Mouse (Mus musculus): ENCODE results near the gene Ttc7. TPM values are rescaled to one million over a fixed set of nuclear protein-coding genes. Genes with fewer than 3 reads are reported as not detected.

The Ttc7 gene
- polyA plus RNA-seq, 1 experiment = 88.6 TPM

DNA sequence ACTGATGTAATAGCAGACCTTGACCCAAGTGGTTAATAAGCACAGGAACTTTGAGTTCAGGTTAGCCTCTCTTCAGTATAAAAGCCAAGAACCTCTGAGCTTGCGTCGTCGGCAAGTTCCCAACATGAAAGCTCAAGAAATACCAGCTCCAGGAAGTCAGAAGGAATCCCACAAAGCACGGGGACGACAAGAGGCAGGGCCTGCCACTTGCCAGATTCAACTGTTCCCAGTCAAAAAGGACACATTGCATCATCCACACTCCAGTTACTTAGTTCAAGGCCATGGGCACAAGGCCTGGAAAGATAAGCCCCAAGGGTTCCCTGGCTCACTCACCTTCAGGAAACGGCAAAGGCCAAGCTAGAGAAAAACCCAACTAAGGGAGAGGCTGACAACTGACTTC lies 19.3 kb upstream of the Ttc7 start:
- 63% methylated on average over 6 of the region's 6 CpGs for whole genome bisulfite sequencing
- Histone ChIP-seq H3K4me3 (ENCODE audit: extremely low read depth, insufficient read depth, insufficient read length) (no peak overlapping the region), H3K27ac (ENCODE audit: insufficient read depth, low read length) (no peak overlapping the region), H3K4me1 (ENCODE audit: control insufficient read depth, insufficient read depth, insufficient read length) (peaks cover 5% of the 10 kb centered on the region; the same call in 1 of the 2 replicates), H3K36me3 (ENCODE audit: control insufficient read depth, insufficient read depth, low read length) (peaks cover 3% of the 10 kb centered on the region; the same call in 1 of the 2 replicates), H3K27me3 (ENCODE audit: control insufficient read depth, insufficient read depth, low read length) (no peaks in the 10 kb centered on the region)
- TF ChIP-seq POLR2A (IDR thresholded peaks at IDR 0.05; ENCODE audit: low read depth, low read length) (no peak), CTCF (IDR thresholded peaks at IDR 0.05; ENCODE audit: extremely low read depth, insufficient read depth, insufficient read length, insufficient replicate concordance) (no peak)
- DNase-seq (ENCODE audit: low read depth in 1 of 2, low spot score in 2 of 2) = no peak

DNA sequence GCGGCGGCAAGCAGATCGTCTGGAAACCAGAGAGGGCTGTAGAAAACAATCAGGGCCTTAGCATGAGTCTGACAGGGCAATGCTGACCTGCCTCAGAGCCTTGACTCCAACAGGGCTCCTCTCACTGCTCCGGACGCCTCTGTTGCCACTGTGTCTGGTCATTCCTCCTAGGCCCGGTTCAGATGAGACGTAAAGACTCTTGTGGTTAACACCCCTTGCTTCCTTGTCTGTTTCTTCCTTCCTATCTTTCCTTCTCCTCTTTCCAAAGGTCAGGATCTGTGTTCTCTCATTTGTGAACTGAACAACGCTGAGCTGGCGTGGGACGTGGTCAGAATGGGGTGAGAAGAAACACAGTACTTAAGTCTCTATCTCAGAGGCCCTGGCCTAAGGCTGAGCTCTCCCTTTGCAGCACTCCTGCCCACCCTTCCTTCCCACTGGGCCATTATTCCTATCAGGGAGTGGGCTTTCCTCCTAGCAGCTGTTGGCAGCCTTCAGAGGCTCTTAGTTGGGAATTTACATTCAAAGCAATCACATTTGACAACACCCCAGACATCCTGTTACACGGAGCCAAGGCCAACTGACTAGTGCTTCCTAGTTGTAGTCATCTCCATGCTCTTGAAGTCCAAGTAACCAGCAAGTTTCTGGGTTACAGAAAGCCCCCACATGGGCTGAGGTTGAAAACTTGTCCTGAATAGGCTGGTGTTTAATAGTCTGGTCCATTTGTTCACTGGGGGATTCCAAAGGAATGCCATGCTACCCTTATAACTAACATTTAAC lies 18.4 kb upstream of the Ttc7 start:
- H3K4me3 ChIP-seq (ENCODE audit: extremely low read depth, insufficient read depth, insufficient read length) = no peak overlapping the region
- no peak for DNase-seq (ENCODE audit: low read depth in 1 of 2, low spot score in 2 of 2)
- H3K36me3 ChIP-seq (ENCODE audit: control insufficient read depth, insufficient read depth, low read length) = no peaks in the 10 kb centered on the region
- H3K4me1 ChIP-seq (ENCODE audit: control insufficient read depth, insufficient read depth, insufficient read length) = peaks cover 5% of the 10 kb centered on the region; the same call in 1 of the 2 replicates
- H3K27ac ChIP-seq (ENCODE audit: insufficient read depth, low read length) = peak overlapping the region; percentile 32
- H3K27me3 ChIP-seq (ENCODE audit: control insufficient read depth, insufficient read depth, low read length) = no peaks in the 10 kb centered on the region
- 72% methylated on average over 11 of the region's 11 CpGs for WGBS
- TF ChIP-seq POLR2A (IDR thresholded peaks at IDR 0.05; ENCODE audit: low read depth, low read length) (no peak), CTCF (IDR thresholded peaks at IDR 0.05; ENCODE audit: extremely low read depth, insufficient read depth, insufficient read length, insufficient replicate concordance) (no peak)

DNA sequence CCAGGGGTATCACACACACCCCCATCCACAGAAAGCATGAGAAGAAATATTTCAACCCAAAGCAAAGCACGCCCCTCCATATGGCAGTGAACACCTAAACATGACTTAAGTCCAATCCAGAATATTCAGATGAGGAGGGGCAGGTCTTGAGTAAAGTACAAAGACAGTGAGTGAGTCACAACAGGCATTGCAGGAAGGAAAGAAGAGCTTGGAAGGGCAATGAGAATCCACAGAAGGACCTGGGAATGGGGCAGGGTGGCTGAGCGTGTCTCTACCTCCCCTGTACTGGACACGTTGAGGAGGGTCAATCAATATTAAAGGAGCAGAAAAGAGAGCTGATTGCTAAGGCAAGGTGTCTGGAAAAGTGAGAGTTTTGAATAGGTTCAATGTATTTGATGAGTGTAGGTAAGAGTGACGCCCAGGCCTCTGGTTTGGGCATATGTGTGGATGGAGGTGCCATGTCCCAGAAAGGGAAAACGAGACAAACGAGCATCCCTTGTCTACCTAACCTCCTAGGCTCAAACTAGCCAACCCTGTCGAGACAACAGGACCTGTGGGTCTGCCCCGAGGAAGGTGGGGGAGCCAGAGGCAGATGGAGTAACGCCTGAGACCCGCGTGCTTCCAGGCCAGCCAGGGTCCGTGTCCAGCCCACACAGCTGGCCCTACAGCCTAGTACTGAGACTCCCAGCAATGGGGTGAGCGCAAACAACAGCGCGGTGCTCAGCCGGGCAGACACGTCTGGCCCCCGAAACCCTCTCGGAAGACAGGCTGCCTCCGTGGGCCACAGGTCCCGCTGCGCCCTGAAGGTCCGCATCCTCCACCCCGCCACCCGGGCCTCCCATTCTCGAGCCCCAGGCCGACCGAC lies 17.5 kb upstream of the Ttc7 start:
- peak overlapping the region; percentile 79 for H3K4me3 ChIP-seq (ENCODE audit: extremely low read depth, insufficient read depth, insufficient read length)
- peak overlapping the region; percentile 59 for H3K27ac ChIP-seq (ENCODE audit: insufficient read depth, low read length)
- H3K27me3 ChIP-seq (ENCODE audit: control insufficient read depth, insufficient read depth, low read length) = no peaks in the 10 kb centered on the region
- no peak for DNase-seq (ENCODE audit: low read depth in 1 of 2, low spot score in 2 of 2)
- H3K36me3 ChIP-seq (ENCODE audit: control insufficient read depth, insufficient read depth, low read length) = no peaks in the 10 kb centered on the region
- 6% methylated on average over 28 of the region's 28 CpGs for WGBS
- H3K4me1 ChIP-seq (ENCODE audit: control insufficient read depth, insufficient read depth, insufficient read length) = peaks cover 5% of the 10 kb centered on the region; the same call in 1 of the 2 replicates
- no peak for TF ChIP-seq POLR2A (IDR thresholded peaks at IDR 0.05; ENCODE audit: low read depth, low read length)
- no peak for TF ChIP-seq CTCF (IDR thresholded peaks at IDR 0.05; ENCODE audit: extremely low read depth, insufficient read depth, insufficient read length, insufficient replicate concordance)

DNA sequence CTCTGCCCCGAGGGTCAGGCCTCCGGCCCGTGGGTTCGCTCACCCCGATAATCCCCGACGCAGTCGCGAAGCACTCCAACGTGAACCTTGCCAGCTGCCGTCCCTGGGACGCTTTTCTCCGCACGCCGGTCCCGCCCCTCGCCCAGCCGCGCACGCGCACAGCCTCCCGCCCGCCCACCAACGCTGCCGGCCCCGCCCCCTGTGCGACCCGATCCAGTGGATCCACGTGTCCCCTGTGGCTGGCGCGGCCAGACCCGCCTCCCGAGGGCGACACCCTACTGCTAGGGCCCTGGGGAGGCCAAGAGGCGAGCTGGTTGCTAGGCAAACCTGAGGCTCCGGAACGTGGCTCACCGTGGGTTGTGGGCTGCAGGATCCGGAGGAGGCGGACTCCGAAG lies 16.9 kb upstream of the Ttc7 start, which contains the start of gene Mcfd2:
TSS of gene Mcfd2 (minus strand) at position 144 of the 395 bp plus-strand sequence.
- H3K36me3 ChIP-seq (ENCODE audit: control insufficient read depth, insufficient read depth, low read length) = no peaks in the 10 kb centered on the region
- peak; percentile 49 for TF ChIP-seq POLR2A (IDR thresholded peaks at IDR 0.05; ENCODE audit: low read depth, low read length)
- TF ChIP-seq CTCF (IDR thresholded peaks at IDR 0.05; ENCODE audit: extremely low read depth, insufficient read depth, insufficient read length, insufficient replicate concordance) = no peak
- H3K27me3 ChIP-seq (ENCODE audit: control insufficient read depth, insufficient read depth, low read length) = no peaks in the 10 kb centered on the region
- DNase-seq (ENCODE audit: low read depth in 1 of 2, low spot score in 2 of 2) = peak; percentile 83 to 94
- H3K4me1 ChIP-seq (ENCODE audit: control insufficient read depth, insufficient read depth, insufficient read length) = peaks cover 5% of the 10 kb centered on the region; the same call in 1 of the 2 replicates
- H3K27ac ChIP-seq (ENCODE audit: insufficient read depth, low read length) = peak within 1 kb of the TSS; percentile 59
- peak within 1 kb of the TSS; percentile 79 for H3K4me3 ChIP-seq (ENCODE audit: extremely low read depth, insufficient read depth, insufficient read length)
- WGBS = under 1% methylated on average over 41 of the region's 41 CpGs

DNA sequence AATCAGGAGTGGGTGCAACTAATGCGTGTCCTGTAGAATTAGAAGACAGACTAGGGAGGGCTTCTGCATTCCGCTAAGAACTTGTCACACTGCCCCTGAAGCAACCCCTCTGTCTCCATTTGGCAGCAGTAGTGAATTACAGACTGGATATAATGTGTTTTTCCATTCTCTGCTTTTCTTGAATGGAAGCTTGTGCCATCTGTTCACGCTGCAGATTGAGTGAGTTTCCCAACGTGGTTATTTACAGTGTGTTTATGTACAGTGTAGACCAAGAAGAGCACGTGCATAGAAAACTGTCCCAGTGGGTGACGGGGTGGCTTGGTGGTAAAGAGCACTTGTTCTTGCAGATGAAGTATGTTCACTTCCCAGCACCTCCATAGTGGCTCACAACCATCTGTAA lies 13.2 kb upstream of the Ttc7 start:
- Histone ChIP-seq H3K27me3 (ENCODE audit: control insufficient read depth, insufficient read depth, low read length) (no peaks in the 10 kb centered on the region), H3K4me3 (ENCODE audit: extremely low read depth, insufficient read depth, insufficient read length) (no peak overlapping the region), H3K4me1 (ENCODE audit: control insufficient read depth, insufficient read depth, insufficient read length) (peaks cover 5% of the 10 kb centered on the region; the same call in 1 of the 2 replicates), H3K36me3 (ENCODE audit: control insufficient read depth, insufficient read depth, low read length) (no peaks in the 10 kb centered on the region), H3K27ac (ENCODE audit: insufficient read depth, low read length) (no peak overlapping the region)
- no peak for DNase-seq (ENCODE audit: low read depth in 1 of 2, low spot score in 2 of 2)
- no peak for TF ChIP-seq CTCF (IDR thresholded peaks at IDR 0.05; ENCODE audit: extremely low read depth, insufficient read depth, insufficient read length, insufficient replicate concordance)
- no peak for TF ChIP-seq POLR2A (IDR thresholded peaks at IDR 0.05; ENCODE audit: low read depth, low read length)
- WGBS = 89% methylated on average over 6 of the region's 6 CpGs

DNA sequence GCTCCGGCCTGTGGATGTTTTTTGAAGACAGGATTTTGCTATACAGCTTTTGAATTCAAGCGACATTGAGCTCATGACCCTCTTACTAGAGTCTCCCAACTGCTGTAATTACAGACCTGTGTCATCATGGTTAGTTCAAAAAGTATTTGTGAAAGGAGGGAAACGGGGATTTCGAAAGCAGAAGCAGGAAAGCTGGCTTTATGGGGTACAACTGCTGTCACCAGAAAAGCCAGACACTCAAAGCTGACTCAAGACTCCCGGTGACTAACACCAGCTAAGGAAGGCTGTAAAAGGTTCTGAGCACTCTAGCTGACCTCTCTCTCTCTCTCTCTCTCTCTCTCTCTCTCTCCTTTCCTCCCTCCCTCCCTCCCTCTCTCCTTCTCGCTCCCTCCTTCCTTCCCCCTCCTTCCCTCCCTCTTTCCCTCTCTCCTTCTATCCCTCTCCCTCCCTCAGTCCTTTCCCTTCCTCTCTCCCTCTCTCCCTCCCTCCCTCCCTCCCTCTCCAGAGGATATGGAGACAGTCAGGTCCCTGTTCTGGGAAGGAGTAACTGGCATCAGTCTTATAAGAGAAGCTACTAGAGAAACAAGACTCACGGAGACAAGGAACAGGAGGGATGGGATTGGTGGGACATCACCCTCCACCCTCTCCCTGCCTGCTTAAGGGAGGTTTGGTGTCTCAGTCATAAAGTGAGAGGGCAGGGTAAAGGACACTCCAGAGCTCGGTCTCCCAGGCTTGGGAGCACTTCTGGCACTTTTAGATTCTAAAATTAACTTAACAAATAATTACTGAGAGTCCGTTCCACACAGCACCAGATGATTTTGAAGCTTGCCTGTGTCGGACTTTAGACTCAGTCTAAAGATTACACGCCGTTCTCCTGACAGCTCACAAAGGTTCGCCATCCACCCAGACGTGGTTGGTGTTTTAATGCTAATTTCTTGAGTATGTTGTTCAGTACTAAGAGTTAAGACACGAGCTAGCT lies 7.0 kb upstream of the Ttc7 start:
- H3K36me3 ChIP-seq (ENCODE audit: control insufficient read depth, insufficient read depth, low read length) = no peaks in the 10 kb centered on the region
- TF ChIP-seq CTCF (IDR thresholded peaks at IDR 0.05; ENCODE audit: extremely low read depth, insufficient read depth, insufficient read length, insufficient replicate concordance) = no peak
- TF ChIP-seq POLR2A (IDR thresholded peaks at IDR 0.05; ENCODE audit: low read depth, low read length) = no peak
- H3K4me1 ChIP-seq (ENCODE audit: control insufficient read depth, insufficient read depth, insufficient read length) = no peaks in the 10 kb centered on the region
- H3K27ac ChIP-seq (ENCODE audit: insufficient read depth, low read length) = no peak overlapping the region
- no peaks in the 10 kb centered on the region for H3K27me3 ChIP-seq (ENCODE audit: control insufficient read depth, insufficient read depth, low read length)
- WGBS = 68% methylated on average over 15 of the region's 15 CpGs
- DNase-seq (ENCODE audit: low read depth in 1 of 2, low spot score in 2 of 2) = no peak
- no peak overlapping the region for H3K4me3 ChIP-seq (ENCODE audit: extremely low read depth, insufficient read depth, insufficient read length)
